Mouse (Mus musculus): ENCODE data around the gene Pramef20.

GRCm38 (mm10) chr4:144404456-144405086 lies 26.8 kb upstream of the Pramef20 start:
- TF ChIP-seq CTCF (conservative IDR thresholded peaks at IDR 0.05; ENCODE audit: low read length) (no peak), NANOG (IDR thresholded peaks at IDR 0.05; ENCODE audit: borderline replicate concordance, low read length) (no peak)
